Mouse (Mus musculus) layer of hippocampus, adult 8-10 months (tissue): Measurements from ENCODE around the gene Rnf25. TPM values are rescaled to one million over a fixed set of nuclear protein-coding genes. Genes with fewer than 3 reads are reported as not detected.

Source experiments
- microRNA-seq, 2 experiments: library from miRNA; unstranded; fragments of <30 nt; microRNA quantifications; one replicate each; pipeline ENCODE4 v1.2.0; 2022
- total RNA-seq, 4 experiments: library from RNA; stranded (reverse); gene quantifications; 2 replicates each; pipeline ENCODE4 v1.2.4; 2022

Gene Rnf25
- total RNA-seq, 4 experiments from 2014 or later: 62.0 to 85.5 (median 67.7) TPM

Small RNAs within 50 kb of the gene (microRNA-seq; reads per million reads assigned to microRNA genes)
- 0 reads per million in 2 experiments for gene Gm25035

Other genes starting within 250 kb of the Rnf25 start
- gene Catip, start 239.3 kb downstream of the Rnf25 start, total RNA-seq: 1 to 10 TPM; 1.7 to 3.3 (median 2.2) TPM
- 10 to 100 TPM in 2 of 4 experiments, 1 to 10 TPM in 2; 5.5 to 68.6 (median 30.6) TPM for gene Slc11a1, start 226.2 kb downstream of the Rnf25 start, total RNA-seq
- gene Ctdsp1, start 209.9 kb downstream of the Rnf25 start, total RNA-seq: 10 to 100 TPM; 27.6 to 33.4 (median 31.6) TPM
- under 1 TPM; 0.71 to 0.92 (median 0.82) TPM for gene Vil1, start 192.0 kb downstream of the Rnf25 start, total RNA-seq
- 10 to 100 TPM; 22.7 to 25.7 (median 24.6) TPM for gene Cnot9, start 95.3 kb downstream of the Rnf25 start, total RNA-seq
- 10 to 100 TPM; 22.0 to 29.6 (median 23.6) TPM for gene Plcd4, start 58.5 kb downstream of the Rnf25 start, total RNA-seq
- 10 to 100 TPM; 22.1 to 31.4 (median 24.3) TPM for gene Usp37, start 57.1 kb downstream of the Rnf25 start, total RNA-seq
- gene Zfp142, start 13.2 kb downstream of the Rnf25 start, total RNA-seq: 10 to 100 TPM; 28.4 to 36.8 (median 31.7) TPM
- 10 to 100 TPM; 20.3 to 25.2 (median 23.4) TPM for gene Bcs1l, start 13.1 kb downstream of the Rnf25 start, total RNA-seq
- 1 to 10 TPM; 3.5 to 8.0 (median 5.4) TPM for gene Stk36, start within 50 bp of the Rnf25 start, total RNA-seq
- 10 to 100 TPM; 25.5 to 35.9 (median 31.1) TPM for gene Ttll4, start 60.3 kb upstream of the Rnf25 start, total RNA-seq
- gene Cyp27a1, start 112.2 kb upstream of the Rnf25 start, total RNA-seq: 1 to 10 TPM; 6.0 to 7.1 (median 7.0) TPM
- gene Prkag3, start 147.8 kb upstream of the Rnf25 start, total RNA-seq: under 1 TPM in 3 of 4 experiments, not detected in 1; 0.16 to 0.36 (median 0.19) TPM
- gene Wnt6, start 170.5 kb upstream of the Rnf25 start, total RNA-seq: 1 to 10 TPM; 1.0 to 1.7 (median 1.4) TPM
- 1 to 10 TPM; 2.5 to 4.3 (median 3.3) TPM for gene Wnt10a, start 190.1 kb upstream of the Rnf25 start, total RNA-seq